Mouse (Mus musculus) spleen, adult 2 months (tissue): ENCODE measurements around the gene Aldh16a1. TPM values are rescaled to one million over a fixed set of nuclear protein-coding genes. Genes with fewer than 3 reads are reported as not detected.

Experiments
- DNase-seq, 2 experiments: peaks; one replicate each; pipeline versions ENCODE4 v3.0.0 to v3.0.0-alpha.2; 2012 to 2021; ENCODE audit warnings: low spot score in 2 of 2, low read depth in 1 of 2
- H3K27ac ChIP-seq: fragments of 200-500 bp; 2 replicates; pipeline ENCODE4 v1.5.1; 2012; ENCODE audit warnings: low read length, inconsistent platforms; ENCODE audit not compliant: insufficient read depth
- H3K27me3 ChIP-seq: fragments of 200-500 bp; 2 replicates; pipeline ENCODE4 v1.6.1; 2012; ENCODE audit warnings: mild to moderate bottlenecking, moderate library complexity, low read length, inconsistent platforms; ENCODE audit not compliant: control insufficient read depth, insufficient read depth
- H3K36me3 ChIP-seq: fragments of 200-500 bp; 2 replicates; pipeline ENCODE4 v1.6.1; 2012; ENCODE audit warnings: mild to moderate bottlenecking, low read length, inconsistent platforms; ENCODE audit not compliant: control insufficient read depth, insufficient read depth
- H3K4me1 ChIP-seq: fragments of 200-500 bp; 2 replicates; pipeline ENCODE4 v1.6.1; 2011; ENCODE audit warnings: inconsistent platforms; ENCODE audit not compliant: control insufficient read depth, insufficient read depth, insufficient read length
- H3K4me3 ChIP-seq: fragments of 200-500 bp; 2 replicates; pipeline ENCODE4 v1.5.1; 2011; ENCODE audit warnings: mild to moderate bottlenecking, inconsistent platforms; ENCODE audit not compliant: insufficient read depth, insufficient read length; ENCODE audit errors: extremely low read depth
- CTCF ChIP-seq: fragments of 200-500 bp; IDR thresholded peaks from 2 replicates; pipeline ENCODE4 v1.5.1; 2011; ENCODE audit warnings: mild to moderate bottlenecking, inconsistent platforms; ENCODE audit not compliant: insufficient read depth, insufficient read length, insufficient replicate concordance; ENCODE audit errors: extremely low read depth
- POLR2A ChIP-seq: fragments of 200-500 bp; IDR thresholded peaks from 2 replicates; pipeline ENCODE4 v1.6.1; 2011; ENCODE audit warnings: low read depth, low read length, inconsistent platforms
- WGBS: fragments of 180-500 bp; shearing (Covaris S2); methylation state at CpG from one replicate; pipeline ENCODE4 v1.1.7; 2018; 5-methylcytosine and 5-hydroxymethylcytosine counted together
- polyA plus RNA-seq: library from polyadenylated mRNA; depleted of rRNA; stranded (reverse); fragments of >200 nt; gene quantifications from 2 replicates; pipeline ENCODE4 v1.2.3, GENCODE M21; 2012

The Aldh16a1 gene
- polyA plus RNA-seq, 1 experiment = 93.0 TPM

DNA sequence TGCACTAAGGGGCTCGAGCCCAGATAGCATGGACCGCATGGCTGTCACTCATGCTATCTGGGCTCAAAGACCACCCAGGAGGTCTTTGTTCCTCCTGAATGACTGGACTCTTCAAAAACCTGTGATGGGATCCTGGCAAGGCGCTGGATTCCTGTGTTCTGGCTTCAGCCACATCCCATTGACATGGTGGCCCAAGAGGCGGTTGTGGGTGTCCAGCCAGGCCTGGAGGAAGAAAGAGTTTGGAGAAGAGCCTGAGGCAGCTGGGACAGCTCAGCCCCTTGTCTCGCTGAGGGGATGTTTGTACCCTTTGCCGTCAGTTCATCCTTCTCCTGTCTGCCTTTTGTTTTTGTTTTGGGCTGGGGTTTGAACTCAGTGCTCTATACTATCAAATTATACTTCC lies 4.8 kb downstream of the Aldh16a1 start:
- DNase-seq = no peak
- Histone ChIP-seq H3K36me3 (peaks cover 19% of the 10 kb centered on the region), H3K4me1 (no peaks in the 10 kb centered on the region), H3K4me3 (no peak overlapping the region), H3K27ac (peak overlapping the region; percentile 15; the same call in 1 of the 2 replicates), H3K27me3 (no peaks in the 10 kb centered on the region)
- WGBS = 90% methylated on average over 6 of the region's 6 CpGs
- TF ChIP-seq POLR2A (no peak), CTCF (no peak)

GRCm38 (mm10) chr7:45148534-45149098 lies 5.8 kb downstream of the Aldh16a1 start:
- no peak for DNase-seq
- no peaks in the 10 kb centered on the region for H3K4me1 ChIP-seq
- H3K27me3 ChIP-seq = no peaks in the 10 kb centered on the region
- H3K27ac ChIP-seq = peak overlapping the region; percentile 3; the same call in 1 of the 2 replicates
- TF ChIP-seq POLR2A = no peak
- no peak for TF ChIP-seq CTCF
- WGBS = 83% methylated on average over 4 of the region's 4 CpGs
- H3K4me3 ChIP-seq = no peak overlapping the region
- H3K36me3 ChIP-seq = peaks cover 25% of the 10 kb centered on the region

DNA sequence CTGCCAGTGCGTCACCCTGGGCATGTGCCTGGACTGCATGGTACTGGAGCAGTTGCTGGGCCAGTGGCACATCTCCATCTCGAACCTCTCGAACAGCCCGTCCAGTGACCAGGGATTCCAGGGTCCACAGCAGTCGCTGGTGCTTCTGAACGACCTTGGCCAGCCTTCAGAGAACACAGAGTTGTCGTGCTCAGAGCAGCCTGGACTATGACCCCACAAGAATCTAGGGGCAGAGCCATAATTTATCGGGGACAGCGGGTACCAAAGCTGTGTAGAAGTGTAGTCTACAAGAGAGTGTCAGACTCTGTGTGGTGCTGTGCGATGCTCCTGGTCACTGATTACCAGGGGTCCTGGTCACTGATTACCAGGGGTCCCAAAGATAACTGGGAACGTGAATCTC lies 6.5 kb downstream of the Aldh16a1 start:
- TF ChIP-seq CTCF = no peak
- TF ChIP-seq POLR2A = no peak
- Histone ChIP-seq H3K27me3 (no peaks in the 10 kb centered on the region), H3K36me3 (peaks cover 28% of the 10 kb centered on the region), H3K4me3 (no peak overlapping the region), H3K27ac (no peak overlapping the region), H3K4me1 (no peaks in the 10 kb centered on the region)
- 95% methylated on average over 11 of the region's 11 CpGs for WGBS
- no peak for DNase-seq

DNA sequence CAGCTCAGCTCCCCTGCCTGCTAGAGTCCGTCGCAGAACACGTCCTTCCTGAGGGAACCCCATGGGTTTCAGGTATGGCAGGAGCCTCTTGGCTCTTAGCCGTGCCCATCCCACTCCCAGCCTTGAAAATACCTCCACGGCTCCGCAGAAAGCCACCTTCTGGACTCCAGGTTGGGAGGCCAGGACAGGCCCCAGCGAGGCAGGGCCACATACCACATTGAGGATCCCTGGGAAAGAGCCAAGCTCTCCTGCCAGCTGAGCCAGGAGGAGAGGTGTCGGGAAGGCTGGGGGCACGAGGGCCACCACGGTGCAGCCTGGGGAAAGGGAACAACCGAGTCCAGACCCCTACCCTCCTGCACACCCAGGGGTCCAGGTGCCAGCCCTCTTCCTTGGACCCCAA lies 7.1 kb downstream of the Aldh16a1 start:
- H3K4me1 ChIP-seq = no peaks in the 10 kb centered on the region
- H3K4me3 ChIP-seq = no peak overlapping the region
- TF ChIP-seq POLR2A = no peak
- WGBS = 96% methylated on average over 11 of the region's 11 CpGs
- peaks cover 32% of the 10 kb centered on the region for H3K36me3 ChIP-seq
- no peak overlapping the region for H3K27ac ChIP-seq
- no peak for DNase-seq
- H3K27me3 ChIP-seq = no peaks in the 10 kb centered on the region

- Histone ChIP-seq H3K27ac (no peak overlapping the region), H3K36me3 (peaks cover 32% of the 10 kb centered on the region), H3K27me3 (no peaks in the 10 kb centered on the region), H3K4me3 (no peak overlapping the region), H3K4me1 (no peaks in the 10 kb centered on the region; the same call in 1 of the 2 replicates)
- TF ChIP-seq CTCF = no peak
- TF ChIP-seq POLR2A = no peak
- WGBS = 94% methylated on average over 8 of the region's 8 CpGs
- DNase-seq = no peak
These were observed 8.9 kb downstream of the Aldh16a1 start for GRCm38 (mm10) chr7:45145460-45145859.

DNA sequence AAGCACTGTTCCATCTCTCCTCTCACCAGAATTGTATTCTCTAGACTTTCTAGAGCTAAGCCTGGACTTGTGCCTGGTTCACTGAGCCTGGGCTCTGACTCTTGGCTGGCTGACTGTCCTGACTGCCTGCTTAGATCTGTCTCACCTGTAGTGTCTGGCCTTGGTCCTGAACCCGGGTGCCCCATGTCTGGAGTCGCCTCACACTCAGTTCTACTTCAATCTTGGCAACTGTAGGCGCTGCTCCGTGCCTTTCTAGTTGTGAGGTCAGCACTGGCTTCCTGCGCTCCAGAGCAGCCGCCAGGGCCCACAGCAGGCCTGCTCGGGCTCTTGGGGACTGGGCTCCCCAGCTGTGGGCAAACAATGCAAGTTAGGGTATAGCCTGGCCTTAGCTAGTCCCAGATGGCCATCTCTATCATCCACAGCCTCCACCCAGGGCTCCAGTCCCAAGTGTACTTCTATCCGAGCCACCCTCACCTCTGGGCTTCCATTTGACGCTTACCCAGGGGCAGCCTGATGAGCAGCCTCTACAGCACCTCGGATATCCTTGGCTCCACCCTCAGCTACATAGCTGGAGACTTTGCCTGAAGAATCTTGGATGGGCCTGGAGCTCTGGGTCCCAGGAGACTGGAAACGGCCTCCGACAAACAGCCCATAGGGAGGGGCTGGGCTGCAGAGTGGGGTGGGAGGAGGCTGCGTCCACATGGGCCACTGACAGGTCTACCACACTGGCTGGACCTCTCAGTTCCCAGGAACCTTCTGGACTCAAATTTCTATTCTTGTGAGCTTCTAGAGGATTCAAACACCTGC lies 9.8 kb downstream of the Aldh16a1 start:
- Histone ChIP-seq H3K36me3 (peaks cover 32% of the 10 kb centered on the region), H3K4me1 (no peaks in the 10 kb centered on the region; the same call in 1 of the 2 replicates), H3K27ac (no peak overlapping the region), H3K4me3 (no peak overlapping the region), H3K27me3 (no peaks in the 10 kb centered on the region)
- no peak for DNase-seq
- no peak for TF ChIP-seq POLR2A
- TF ChIP-seq CTCF = no peak
- WGBS = 91% methylated on average over 13 of the region's 13 CpGs

GRCm38 (mm10) chr7:45141914-45142313 lies 12.5 kb downstream of the Aldh16a1 start:
- no peak for DNase-seq
- no peak for TF ChIP-seq POLR2A
- TF ChIP-seq CTCF = no peak
- no peaks in the 10 kb centered on the region; the same call in 1 of the 2 replicates for H3K4me1 ChIP-seq

More at GRCm38 (mm10) chr7:45141914-45142313, 12.5 kb downstream of the Aldh16a1 start:
- no peak overlapping the region for H3K4me3 ChIP-seq
- peaks cover 22% of the 10 kb centered on the region for H3K36me3 ChIP-seq
- WGBS = 75% methylated on average over 5 of the region's 5 CpGs
- no peaks in the 10 kb centered on the region for H3K27me3 ChIP-seq
- no peak overlapping the region; the same call in 1 of the 2 replicates for H3K27ac ChIP-seq
